Mouse (Mus musculus) liver, embryonic 13.5 days (tissue): ENCODE results near the gene Dtx4. TPM values are rescaled to one million over a fixed set of nuclear protein-coding genes. Genes with fewer than 3 reads are reported as not detected.

Experiments used
- ATAC-seq: fragments of 200-750 bp; cut with Nextera tagmentation; 2 replicates; pipeline ENCODE4 v1.8.0; 2017; ENCODE audit warnings: low read depth, mild to moderate bottlenecking, moderate number of reproducible peaks, moderate library complexity
- DNase-seq: peaks from one replicate; pipeline ENCODE4 v3.0.0; 2022
- H3K27ac ChIP-seq: fragments of 300-500 bp; sonication (generic); 2 replicates; pipeline ENCODE4 v1.5.1; 2015; ENCODE audit warnings: moderate library complexity, mild to moderate bottlenecking, inconsistent platforms
- H3K27me3 ChIP-seq: fragments of 300-500 bp; sonication (generic); 2 replicates; pipeline ENCODE4 v1.6.1; 2015; ENCODE audit warnings: mild to moderate bottlenecking, inconsistent platforms
- H3K36me3 ChIP-seq: fragments of 300-500 bp; sonication (generic); 2 replicates; pipeline ENCODE4 v1.6.1; 2015; ENCODE audit warnings: mild to moderate bottlenecking, inconsistent platforms
- H3K4me1 ChIP-seq: fragments of 300-500 bp; sonication (generic); replicated peaks from 2 replicates; pipeline ENCODE4 v1.6.1; 2015; ENCODE audit warnings: inconsistent platforms
- H3K4me2 ChIP-seq: fragments of 300-500 bp; sonication (generic); 2 replicates; pipeline ENCODE4 v1.6.1; 2015; ENCODE audit warnings: inconsistent platforms, mild to moderate bottlenecking, moderate library complexity
- H3K4me3 ChIP-seq: fragments of 300-500 bp; sonication (generic); replicated peaks from 2 replicates; pipeline ENCODE4 v1.5.1; 2015; ENCODE audit warnings: mild to moderate bottlenecking, inconsistent platforms
- H3K9ac ChIP-seq: fragments of 300-500 bp; sonication (generic); 2 replicates; pipeline ENCODE4 v1.6.1; 2015; ENCODE audit warnings: mild to moderate bottlenecking, inconsistent platforms
- H3K9me3 ChIP-seq: fragments of 300-500 bp; sonication (generic); replicated peaks from 2 replicates; pipeline ENCODE4 v1.6.1; 2016; ENCODE audit warnings: inconsistent platforms
- WGBS: fragments of 180-500 bp; shearing (Covaris S2); methylation state at CpG from one replicate; pipeline ENCODE4 v1.1.7; 2015; ENCODE audit not compliant: insufficient replicate concordance; 5-methylcytosine and 5-hydroxymethylcytosine counted together
- polyA plus RNA-seq: library from polyadenylated mRNA; unstranded; fragments of >200 nt; fragmentation: Nextera tagmentation; extraction: Ambion mirVana; gene quantifications from 2 replicates; pipeline ENCODE4 v1.2.1, GENCODE M21; 2015

Dtx4 gene
- polyA plus RNA-seq, 1 experiment from 2014 or later = 1.6 TPM

- Histone ChIP-seq H3K9ac (no peak overlapping the region), H3K4me2 (no peak overlapping the region), H3K27me3 (peaks cover 3% of the 10 kb centered on the region; the same call in 1 of the 2 replicates), H3K4me3 (no peak overlapping the region), H3K4me1 (peaks cover under 1% of the 10 kb centered on the region; the same call in 1 of the 2 replicates), H3K9me3 (no peaks in the 10 kb centered on the region), H3K36me3 (peaks cover 11% of the 10 kb centered on the region; the same call in 1 of the 2 replicates), H3K27ac (no peak overlapping the region)
- DNase-seq = no peak
- no peak for ATAC-seq
- WGBS = 38% methylated on average over 4 of the region's 4 CpGs
Measured at GRCm38 (mm10) chr19:12493453-12494186, 7.6 kb downstream of the Dtx4 start.

- H3K36me3 ChIP-seq = peaks cover 11% of the 10 kb centered on the region; the same call in 1 of the 2 replicates
- no peaks in the 10 kb centered on the region for H3K27me3 ChIP-seq
- no peak for ATAC-seq
- 69% methylated on average over 7 of the region's 7 CpGs for WGBS
- no peak overlapping the region for H3K4me3 ChIP-seq
- no peak overlapping the region for H3K9ac ChIP-seq
- no peak for DNase-seq
- H3K9me3 ChIP-seq = no peaks in the 10 kb centered on the region
- H3K4me1 ChIP-seq = peaks cover 12% of the 10 kb centered on the region
- H3K27ac ChIP-seq = no peak overlapping the region
- H3K4me2 ChIP-seq = no peak overlapping the region
Measured at GRCm38 (mm10) chr19:12491636-12492035, 9.6 kb downstream of the Dtx4 start.

- Histone ChIP-seq H3K9ac (no peak overlapping the region), H3K27me3 (no peaks in the 10 kb centered on the region), H3K36me3 (peaks cover 11% of the 10 kb centered on the region; the same call in 1 of the 2 replicates), H3K27ac (0 out of 2 replicates have a peak overlapping the region, but pooled peaks have one; percentile 50), H3K9me3 (no peaks in the 10 kb centered on the region), H3K4me2 (peak overlapping the region; percentile 28; the same call in 1 of the 2 replicates), H3K4me1 (peaks cover 12% of the 10 kb centered on the region), H3K4me3 (no peak overlapping the region)
- DNase-seq (no peak), ATAC-seq (no peak)
- WGBS = 66% methylated on average over 11 of the region's 11 CpGs
Measured at GRCm38 (mm10) chr19:12489675-12490570, 11.3 kb downstream of the Dtx4 start.

DNA sequence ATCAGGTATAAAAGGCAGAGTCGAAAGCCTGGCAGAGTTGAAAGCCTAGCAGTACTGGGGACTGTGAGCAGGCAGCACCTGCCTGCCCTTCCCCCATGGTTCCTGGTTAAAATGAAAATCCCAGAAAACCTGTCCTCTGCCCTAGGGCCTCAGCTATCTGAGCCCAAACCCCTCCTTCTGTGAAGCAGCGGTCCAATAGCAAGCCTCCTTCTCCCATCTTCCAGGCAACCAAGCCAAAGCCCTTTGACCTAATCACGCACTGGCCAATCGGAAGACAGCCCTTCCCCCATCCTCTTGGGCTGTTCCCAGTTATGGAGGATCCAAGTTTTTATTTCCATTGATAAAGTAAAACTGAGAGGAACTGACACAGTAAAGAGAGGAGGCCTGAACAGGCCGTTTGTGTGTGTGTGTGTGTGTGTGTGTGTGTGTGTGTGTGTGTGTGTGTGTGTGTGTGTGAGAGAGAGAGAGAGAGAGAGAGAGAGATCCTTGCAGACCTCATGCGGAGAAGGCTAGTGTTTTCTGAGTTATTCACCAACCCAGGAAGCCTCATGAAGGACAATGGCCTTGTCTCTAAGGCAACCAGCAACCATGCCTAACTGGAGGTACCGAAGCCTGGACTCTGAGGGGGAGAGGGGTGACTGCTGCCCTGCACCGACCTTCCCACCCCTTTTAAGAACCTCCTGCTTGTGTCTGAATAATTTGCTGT lies 12.1 kb downstream of the Dtx4 start:
- H3K4me1 ChIP-seq = peaks cover 12% of the 10 kb centered on the region
- peak overlapping the region; percentile 28; the same call in 1 of the 2 replicates for H3K4me2 ChIP-seq
- 44% methylated on average over 8 of the region's 8 CpGs for WGBS
- H3K9me3 ChIP-seq = no peaks in the 10 kb centered on the region
- H3K4me3 ChIP-seq = no peak overlapping the region
- DNase-seq (no peak), ATAC-seq (peak; percentile 75)
- H3K27me3 ChIP-seq = no peaks in the 10 kb centered on the region
- peak overlapping the region; percentile 78; the same call in 1 of the 2 replicates for H3K27ac ChIP-seq
- H3K36me3 ChIP-seq = peaks cover 11% of the 10 kb centered on the region; the same call in 1 of the 2 replicates
- no peak overlapping the region for H3K9ac ChIP-seq

- WGBS = 33% methylated on average over 9 of the region's 9 CpGs
- H3K9ac ChIP-seq = no peak overlapping the region
- ATAC-seq (peak; percentile 66), DNase-seq (no peak)
- H3K4me1 ChIP-seq = peaks cover 12% of the 10 kb centered on the region
- H3K9me3 ChIP-seq = no peaks in the 10 kb centered on the region
- peak overlapping the region; percentile 24; the same call in 1 of the 2 replicates for H3K4me2 ChIP-seq
- H3K4me3 ChIP-seq = no peak overlapping the region
- H3K27me3 ChIP-seq = no peaks in the 10 kb centered on the region
- peak overlapping the region; percentile 78 for H3K27ac ChIP-seq
- peaks cover 11% of the 10 kb centered on the region; the same call in 1 of the 2 replicates for H3K36me3 ChIP-seq
Measured at GRCm38 (mm10) chr19:12488205-12488966, 12.9 kb downstream of the Dtx4 start.

DNA sequence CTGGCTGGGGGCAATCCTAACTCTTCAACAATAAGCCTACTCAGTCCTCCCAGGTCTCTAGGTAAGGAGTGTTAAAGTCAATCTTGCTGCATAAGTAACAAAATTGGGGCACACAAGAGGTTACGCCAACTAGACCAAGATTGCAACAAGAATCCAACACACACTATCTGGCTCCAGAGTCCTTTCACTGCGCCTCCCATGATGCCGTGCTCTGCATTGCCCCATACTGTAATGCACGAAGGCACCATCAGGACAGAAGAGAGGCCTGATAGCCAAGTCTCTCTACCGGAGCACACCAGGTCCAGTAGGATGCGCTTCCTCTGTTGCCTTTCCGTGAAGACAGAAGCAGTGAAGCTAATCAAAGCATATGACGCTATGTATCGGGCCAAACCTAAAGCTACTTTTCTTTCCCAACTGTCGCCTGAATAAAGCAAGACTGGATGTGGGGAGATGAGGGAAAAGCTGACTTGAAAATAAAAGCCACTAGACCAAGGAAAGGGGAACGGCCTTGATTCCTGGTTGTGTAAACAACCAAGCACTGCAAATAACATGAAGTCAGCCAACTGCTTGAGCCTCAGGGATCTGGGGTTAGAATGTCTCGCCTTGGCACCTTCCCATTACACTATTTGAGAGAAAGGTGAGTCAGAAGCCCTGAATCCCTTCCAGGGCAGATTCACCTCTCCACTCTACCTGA lies 13.6 kb downstream of the Dtx4 start:
- Histone ChIP-seq H3K9me3 (no peaks in the 10 kb centered on the region), H3K4me2 (no peak overlapping the region), H3K27me3 (no peaks in the 10 kb centered on the region), H3K4me1 (peaks cover 12% of the 10 kb centered on the region), H3K4me3 (no peak overlapping the region), H3K36me3 (peaks cover 11% of the 10 kb centered on the region; the same call in 1 of the 2 replicates), H3K27ac (peak overlapping the region; percentile 27; the same call in 1 of the 2 replicates), H3K9ac (no peak overlapping the region)
- WGBS = 74% methylated on average over 12 of the region's 12 CpGs
- DNase-seq (no peak), ATAC-seq (no peak)

DNA sequence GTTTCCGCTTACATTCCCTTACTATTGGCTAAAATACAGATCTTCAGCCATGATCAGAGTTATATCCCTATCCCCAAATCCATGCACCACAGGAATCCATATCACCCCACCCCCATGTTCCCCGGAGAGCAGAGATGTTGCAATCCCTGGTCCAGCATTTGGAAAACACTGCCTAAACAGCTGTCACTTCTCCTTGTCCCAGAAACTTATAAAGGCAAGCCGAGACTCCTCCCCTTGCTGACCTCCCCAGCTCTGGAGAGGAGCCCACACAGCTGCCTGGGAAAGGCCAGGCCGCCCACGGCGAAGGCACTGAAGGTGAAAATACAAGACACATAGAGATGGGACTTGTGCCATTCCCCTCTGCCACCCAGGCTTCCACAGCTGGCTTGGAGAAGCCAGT lies 14.4 kb downstream of the Dtx4 start:
- H3K9ac ChIP-seq = no peak overlapping the region
- no peaks in the 10 kb centered on the region for H3K27me3 ChIP-seq
- H3K4me3 ChIP-seq = no peak overlapping the region
- H3K9me3 ChIP-seq = no peaks in the 10 kb centered on the region
- H3K27ac ChIP-seq = 0 out of 2 replicates have a peak overlapping the region, but pooled peaks have one; percentile 11
- ATAC-seq (no peak), DNase-seq (no peak)
- WGBS = 58% methylated on average over 6 of the region's 6 CpGs
- peaks cover 15% of the 10 kb centered on the region for H3K36me3 ChIP-seq
- H3K4me1 ChIP-seq = peaks cover 12% of the 10 kb centered on the region
- no peak overlapping the region for H3K4me2 ChIP-seq

DNA sequence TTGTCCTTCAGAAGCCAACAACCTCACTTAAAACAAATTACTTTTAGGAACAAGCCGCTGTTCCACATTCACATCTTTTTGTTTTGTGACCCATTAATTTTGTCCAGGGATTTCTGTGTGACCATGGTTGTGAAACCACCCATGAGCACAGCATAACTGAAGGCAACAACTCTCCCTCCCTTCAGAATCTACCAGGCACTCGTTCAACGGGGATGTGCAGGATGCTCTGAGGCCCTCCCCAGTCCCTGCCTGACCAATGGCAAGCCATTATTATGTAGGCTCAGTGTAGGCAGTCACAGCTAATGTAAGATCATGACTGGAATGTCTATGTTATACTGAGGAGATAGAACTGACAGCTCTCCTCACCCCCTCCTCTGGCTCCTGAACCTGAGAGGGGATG lies 15.6 kb downstream of the Dtx4 start:
- no peak for ATAC-seq
- H3K4me3 ChIP-seq = no peak overlapping the region
- no peak overlapping the region for H3K4me2 ChIP-seq
- no peak overlapping the region for H3K27ac ChIP-seq
- no peak overlapping the region for H3K9ac ChIP-seq
- no peak for DNase-seq
- H3K27me3 ChIP-seq = no peaks in the 10 kb centered on the region
- H3K36me3 ChIP-seq = peaks cover 9% of the 10 kb centered on the region
- H3K9me3 ChIP-seq = no peaks in the 10 kb centered on the region
- H3K4me1 ChIP-seq = peaks cover 12% of the 10 kb centered on the region
- 60% methylated on average over 3 of the region's 3 CpGs for WGBS

DNA sequence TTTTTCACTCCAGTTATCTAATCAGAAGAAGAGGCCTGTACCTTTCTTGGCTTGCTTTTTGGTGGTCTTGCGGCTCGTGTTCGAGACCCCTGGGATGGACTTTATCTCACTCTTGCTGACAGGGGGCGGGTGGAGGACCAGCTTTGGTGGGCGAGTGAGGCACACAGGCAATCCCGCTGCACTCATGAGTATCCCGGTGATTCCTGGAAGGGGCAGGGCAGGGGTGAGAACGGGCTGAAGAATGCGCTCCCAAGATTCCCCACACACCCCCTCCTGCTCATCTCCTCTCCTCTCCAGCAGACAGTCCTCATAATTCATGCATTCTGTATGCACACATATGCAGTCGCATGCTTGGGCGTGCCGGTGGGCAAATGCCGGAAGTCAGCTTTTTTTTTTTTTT lies 16.0 kb downstream of the Dtx4 start:
- ATAC-seq (no peak), DNase-seq (no peak)
- Histone ChIP-seq H3K9me3 (no peaks in the 10 kb centered on the region), H3K9ac (no peak overlapping the region), H3K4me3 (no peak overlapping the region), H3K4me1 (peaks cover 12% of the 10 kb centered on the region), H3K36me3 (peaks cover 9% of the 10 kb centered on the region), H3K27ac (no peak overlapping the region), H3K4me2 (no peak overlapping the region), H3K27me3 (no peaks in the 10 kb centered on the region)
- 70% methylated on average over 13 of the region's 13 CpGs for WGBS

DNA sequence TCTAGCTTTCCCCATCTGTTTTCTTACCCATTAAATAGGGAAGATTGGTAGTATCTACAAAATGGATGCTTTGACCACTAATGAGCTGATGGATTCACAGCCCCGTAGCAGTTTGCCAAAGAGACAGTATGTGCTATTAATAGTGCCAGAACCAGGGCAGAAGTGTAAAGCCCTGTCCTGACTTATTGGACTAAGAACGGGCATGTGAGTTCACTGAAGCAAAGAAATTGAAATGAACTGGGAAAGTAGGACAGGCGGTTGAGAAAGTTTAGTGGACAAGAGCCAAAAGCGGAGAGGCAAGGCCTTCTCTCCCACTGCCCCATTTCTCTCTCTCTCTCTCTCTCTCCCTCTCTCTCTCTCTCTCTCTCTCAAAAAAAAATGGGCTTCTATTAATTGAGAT lies 17.0 kb downstream of the Dtx4 start:
- Histone ChIP-seq H3K9me3 (no peaks in the 10 kb centered on the region), H3K27ac (no peak overlapping the region)
- ATAC-seq = no peak

More for the DNA sequence above, 17.0 kb downstream of the Dtx4 start:
- Histone ChIP-seq H3K4me1 (peaks cover 12% of the 10 kb centered on the region), H3K4me3 (no peak overlapping the region), H3K4me2 (no peak overlapping the region), H3K27me3 (no peaks in the 10 kb centered on the region), H3K9ac (no peak overlapping the region), H3K36me3 (peaks cover 9% of the 10 kb centered on the region)
- DNase-seq = no peak
- WGBS = 54% methylated on average over 4 of the region's 4 CpGs
